Mouse (Mus musculus): ENCODE results near the gene Cd3e. TPM values are rescaled to one million over a fixed set of nuclear protein-coding genes. Genes with fewer than 3 reads are reported as not detected.

Gene Cd3e
- polyA plus RNA-seq, 1 experiment from 2014 or later = not detected

DNA sequence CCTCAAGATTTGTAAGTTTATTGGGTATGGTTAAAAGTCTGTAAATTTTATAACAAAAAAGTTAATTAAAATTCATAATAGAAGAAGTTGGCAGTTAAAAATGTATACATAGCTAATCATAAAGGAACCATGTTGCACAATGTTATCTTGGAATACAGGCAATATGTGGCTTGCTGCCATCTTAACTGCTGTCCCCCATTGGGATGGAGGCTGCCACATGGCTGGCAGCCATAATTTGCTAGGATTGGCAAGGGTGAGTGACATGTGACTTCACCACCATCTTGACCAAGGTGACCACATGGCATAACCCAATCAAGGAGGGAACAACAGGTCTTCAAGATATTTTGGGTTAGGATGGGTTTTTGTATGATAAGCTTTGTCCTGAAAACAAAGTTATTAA lies 17.2 kb downstream of the Cd3e start:
- TF ChIP-seq CTCF (IDR thresholded peaks at IDR 0.05; ENCODE audit: low read depth) = no peak
- no peak for TF ChIP-seq EP300 (optimal IDR thresholded peaks at IDR 0.05)
- no peak for ATAC-seq (ENCODE audit: low FRiP score, low TSS enrichment)
- no peak for DNase-seq (ENCODE audit: low spot score)
- Histone ChIP-seq H3K27me3 (ENCODE audit: control insufficient read depth, insufficient read depth, low read length) (no peaks in the 10 kb centered on the region), H3K9me3 (ENCODE audit: control insufficient read depth, low read length) (no peaks in the 10 kb centered on the region), H3K4me1 (replicated peaks; ENCODE audit: control insufficient read depth, insufficient read depth) (no peaks in the 10 kb centered on the region), H3K27ac (replicated peaks) (no peak overlapping the region), H3K4me3 (ENCODE audit: low read depth, low read length) (no peak overlapping the region), H3K36me3 (ENCODE audit: control insufficient read depth, insufficient read depth, low read length) (no peaks in the 10 kb centered on the region), H3K4me2 (replicated peaks; ENCODE audit: low read depth) (no peak overlapping the region), H3K9ac (ENCODE audit: low read length) (no peak overlapping the region)

DNA sequence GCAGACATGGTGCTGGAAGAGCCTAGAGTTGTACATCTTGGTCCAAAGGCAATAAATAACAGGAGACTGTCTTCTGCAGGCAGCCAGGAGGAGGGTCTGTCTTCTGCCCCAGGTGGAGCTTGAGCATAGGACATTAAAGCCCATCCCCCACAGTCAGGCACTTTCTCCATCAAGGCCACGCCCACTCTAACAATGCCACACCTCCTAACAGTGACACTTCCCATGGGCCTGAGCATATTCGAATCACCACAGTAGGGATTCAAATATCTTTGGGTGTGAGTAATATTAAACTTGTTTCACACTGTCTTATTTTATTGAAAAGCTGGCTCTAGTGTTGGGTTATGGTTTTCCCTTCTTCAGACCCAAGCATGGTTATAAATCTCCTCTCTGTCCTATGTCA lies 17.6 kb downstream of the Cd3e start:
- no peaks in the 10 kb centered on the region for H3K36me3 ChIP-seq (ENCODE audit: control insufficient read depth, insufficient read depth, low read length)
- H3K4me1 ChIP-seq (replicated peaks; ENCODE audit: control insufficient read depth, insufficient read depth) = no peaks in the 10 kb centered on the region
- no peak overlapping the region for H3K9ac ChIP-seq (ENCODE audit: low read length)
- H3K4me2 ChIP-seq (replicated peaks; ENCODE audit: low read depth) = no peak overlapping the region
- no peak for TF ChIP-seq CTCF (IDR thresholded peaks at IDR 0.05; ENCODE audit: low read depth)
- no peak overlapping the region for H3K4me3 ChIP-seq (ENCODE audit: low read depth, low read length)
- no peaks in the 10 kb centered on the region for H3K27me3 ChIP-seq (ENCODE audit: control insufficient read depth, insufficient read depth, low read length)
- DNase-seq (ENCODE audit: low spot score) (no peak), ATAC-seq (ENCODE audit: low FRiP score, low TSS enrichment) (no peak)
- WGBS = 72% methylated on average over 2 of the region's 2 CpGs
- H3K27ac ChIP-seq (replicated peaks) = no peak overlapping the region
- H3K9me3 ChIP-seq (ENCODE audit: control insufficient read depth, low read length) = no peaks in the 10 kb centered on the region

GRCm38 (mm10) chr9:44986976-44987375 lies 22.5 kb downstream of the Cd3e start:
- no peak overlapping the region for H3K4me2 ChIP-seq (replicated peaks; ENCODE audit: low read depth)
- TF ChIP-seq CTCF (IDR thresholded peaks at IDR 0.05; ENCODE audit: low read depth) (no peak), EP300 (optimal IDR thresholded peaks at IDR 0.05) (no peak)

GRCm38 (mm10) chr9:44986242-44986781 lies 23.1 kb downstream of the Cd3e start:
- 68% methylated on average over 14 of the region's 14 CpGs for WGBS
- Histone ChIP-seq H3K27ac (replicated peaks) (no peak overlapping the region), H3K27me3 (ENCODE audit: control insufficient read depth, insufficient read depth, low read length) (no peaks in the 10 kb centered on the region), H3K4me2 (replicated peaks; ENCODE audit: low read depth) (no peak overlapping the region), H3K4me1 (replicated peaks; ENCODE audit: control insufficient read depth, insufficient read depth) (no peaks in the 10 kb centered on the region), H3K36me3 (ENCODE audit: control insufficient read depth, insufficient read depth, low read length) (no peaks in the 10 kb centered on the region), H3K9ac (ENCODE audit: low read length) (no peak overlapping the region), H3K4me3 (ENCODE audit: low read depth, low read length) (no peak overlapping the region), H3K9me3 (ENCODE audit: control insufficient read depth, low read length) (no peaks in the 10 kb centered on the region)
- TF ChIP-seq EP300 (optimal IDR thresholded peaks at IDR 0.05) = no peak
- TF ChIP-seq CTCF (IDR thresholded peaks at IDR 0.05; ENCODE audit: low read depth) = no peak
- DNase-seq (ENCODE audit: low spot score) (no peak), ATAC-seq (ENCODE audit: low FRiP score, low TSS enrichment) (no peak)

More at GRCm38 (mm10) chr9:44986976-44987375, 22.5 kb downstream of the Cd3e start:
- Histone ChIP-seq H3K4me3 (ENCODE audit: low read depth, low read length) (no peak overlapping the region), H3K27me3 (ENCODE audit: control insufficient read depth, insufficient read depth, low read length) (no peaks in the 10 kb centered on the region), H3K9ac (ENCODE audit: low read length) (no peak overlapping the region), H3K36me3 (ENCODE audit: control insufficient read depth, insufficient read depth, low read length) (no peaks in the 10 kb centered on the region), H3K27ac (replicated peaks) (no peak overlapping the region), H3K4me1 (replicated peaks; ENCODE audit: control insufficient read depth, insufficient read depth) (no peaks in the 10 kb centered on the region), H3K9me3 (ENCODE audit: control insufficient read depth, low read length) (no peaks in the 10 kb centered on the region)
- DNase-seq (ENCODE audit: low spot score) (no peak), ATAC-seq (ENCODE audit: low FRiP score, low TSS enrichment) (no peak)
- WGBS = 41% methylated on average over 5 of the region's 5 CpGs

GRCm38 (mm10) chr9:44985721-44986161 lies 23.7 kb downstream of the Cd3e start:
- no peak overlapping the region for H3K27ac ChIP-seq (replicated peaks)
- 77% methylated on average over 2 of the region's 3 CpGs for WGBS

DNA sequence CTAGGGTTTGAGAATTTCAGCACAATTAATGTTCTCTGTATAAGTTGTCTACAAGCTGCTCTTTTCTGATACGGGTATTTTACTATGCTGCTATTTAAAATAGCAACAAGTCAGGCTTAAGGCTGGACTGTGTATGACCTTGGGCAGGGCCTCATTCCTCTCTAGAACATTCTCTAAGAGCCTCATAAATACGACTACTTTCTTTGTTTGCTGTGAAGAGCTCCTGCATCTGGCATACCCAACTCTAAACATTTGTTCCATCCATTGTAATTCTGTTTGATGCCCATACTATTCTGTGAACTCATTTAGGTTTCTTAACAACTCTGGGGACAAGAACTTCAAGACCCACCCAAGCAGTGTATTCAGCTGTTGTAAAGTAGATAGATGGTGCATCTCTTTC lies 26.4 kb downstream of the Cd3e start:
- Histone ChIP-seq H3K36me3 (ENCODE audit: control insufficient read depth, insufficient read depth, low read length) (no peaks in the 10 kb centered on the region), H3K27me3 (ENCODE audit: control insufficient read depth, insufficient read depth, low read length) (no peaks in the 10 kb centered on the region), H3K9me3 (ENCODE audit: control insufficient read depth, low read length) (no peaks in the 10 kb centered on the region), H3K27ac (replicated peaks) (no peak overlapping the region), H3K9ac (ENCODE audit: low read length) (no peak overlapping the region), H3K4me3 (ENCODE audit: low read depth, low read length) (no peak overlapping the region), H3K4me1 (replicated peaks; ENCODE audit: control insufficient read depth, insufficient read depth) (no peaks in the 10 kb centered on the region), H3K4me2 (replicated peaks; ENCODE audit: low read depth) (no peak overlapping the region)
- ATAC-seq (ENCODE audit: low FRiP score, low TSS enrichment) = no peak
- no peak for TF ChIP-seq EP300 (optimal IDR thresholded peaks at IDR 0.05)
- TF ChIP-seq CTCF (IDR thresholded peaks at IDR 0.05; ENCODE audit: low read depth) = no peak
- no peak for DNase-seq (ENCODE audit: low spot score)
- WGBS = 58% methylated on average over 2 of the region's 2 CpGs

More at GRCm38 (mm10) chr9:44985721-44986161, 23.7 kb downstream of the Cd3e start:
- Histone ChIP-seq H3K4me2 (replicated peaks; ENCODE audit: low read depth) (no peak overlapping the region), H3K9me3 (ENCODE audit: control insufficient read depth, low read length) (no peaks in the 10 kb centered on the region), H3K9ac (ENCODE audit: low read length) (no peak overlapping the region), H3K27me3 (ENCODE audit: control insufficient read depth, insufficient read depth, low read length) (no peaks in the 10 kb centered on the region), H3K36me3 (ENCODE audit: control insufficient read depth, insufficient read depth, low read length) (no peaks in the 10 kb centered on the region), H3K4me1 (replicated peaks; ENCODE audit: control insufficient read depth, insufficient read depth) (no peaks in the 10 kb centered on the region), H3K4me3 (ENCODE audit: low read depth, low read length) (no peak overlapping the region)
- TF ChIP-seq CTCF (IDR thresholded peaks at IDR 0.05; ENCODE audit: low read depth) (no peak), EP300 (optimal IDR thresholded peaks at IDR 0.05) (no peak)
- ATAC-seq (ENCODE audit: low FRiP score, low TSS enrichment) (no peak), DNase-seq (ENCODE audit: low spot score) (no peak)
